Mouse (Mus musculus): ENCODE data around the gene Polr2e.

DNA sequence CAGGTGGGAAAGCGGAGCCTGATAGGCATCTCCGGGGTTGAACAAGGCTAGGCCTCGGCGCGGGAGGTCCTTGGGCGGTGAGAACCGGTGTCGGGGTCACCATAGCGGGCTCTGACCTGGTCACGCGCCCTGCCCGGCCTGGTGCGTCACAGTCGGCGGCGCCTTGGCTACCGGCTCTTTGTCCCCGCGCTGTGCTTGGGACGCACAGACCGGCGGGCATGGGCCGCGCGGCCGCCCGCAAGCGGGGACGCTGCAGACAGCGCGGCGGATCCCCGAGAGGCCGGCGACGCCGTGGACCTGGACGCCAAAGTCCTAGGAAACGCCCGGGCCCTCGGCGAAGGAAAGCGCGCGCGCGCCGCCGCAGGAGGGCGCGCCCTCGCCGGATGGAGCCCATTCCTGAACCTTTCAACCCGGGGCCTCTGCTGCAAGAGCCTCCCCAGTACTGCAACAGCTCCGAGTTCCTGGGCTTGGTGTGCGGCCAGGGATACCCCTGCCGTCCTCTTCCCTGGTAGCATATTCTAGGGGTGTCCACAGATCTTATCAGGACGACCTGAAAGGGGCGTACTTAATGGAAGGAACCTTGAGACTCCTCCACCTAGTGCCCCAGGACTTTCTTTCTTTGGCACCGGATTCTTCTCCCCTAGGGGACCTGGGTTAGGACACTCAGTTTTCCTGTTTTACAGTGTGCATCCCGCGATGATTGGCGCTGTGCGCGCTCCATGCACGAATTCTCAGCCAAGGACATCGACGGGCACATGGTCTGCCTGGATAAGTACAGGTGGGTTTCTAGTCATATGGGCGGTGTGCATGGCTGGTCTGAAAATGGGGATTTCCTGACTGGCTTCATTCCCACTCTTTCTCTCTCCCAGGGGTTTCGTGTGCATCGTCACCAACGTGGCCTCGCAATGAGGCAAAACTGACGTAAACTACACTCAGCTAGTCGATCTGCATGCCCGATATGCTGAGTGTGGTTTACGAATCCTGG lies 14.5 kb upstream of the Polr2e start:
- TF ChIP-seq HCFC1 (IDR thresholded peaks at IDR 0.05; ENCODE audit: borderline replicate concordance, insufficient read depth, low read length) (no peak), MAFK (IDR thresholded peaks at IDR 0.05; ENCODE audit: insufficient read depth, low read depth, low read length) (no peak), ZC3H11A (IDR thresholded peaks at IDR 0.05; ENCODE audit: borderline replicate concordance, low read depth, low read length) (no peak), CHD2 (IDR thresholded peaks at IDR 0.05; ENCODE audit: low read depth, low read length) (no peak), ZNF384 (IDR thresholded peaks at IDR 0.05; ENCODE audit: low read depth, low read length) (no peak)
